Mouse (Mus musculus) neural tube, embryonic 12.5 days (tissue): Measurements from ENCODE around the gene Hapln2. TPM values are rescaled to one million over a fixed set of nuclear protein-coding genes. Genes with fewer than 3 reads are reported as not detected.

ENCODE experiments used
- ATAC-seq: fragments of 200-750 bp; cut with Nextera tagmentation; 2 replicates; pipeline ENCODE4 v1.8.0; 2017; ENCODE audit warnings: low read depth, mild to moderate bottlenecking, moderate TSS enrichment, moderate library complexity; ENCODE audit not compliant: low FRiP score
- H3K27ac ChIP-seq: fragments of 300-500 bp; sonication (generic); 2 replicates; pipeline ENCODE4 v1.5.1; 2016
- H3K27me3 ChIP-seq: fragments of 300-500 bp; sonication (generic); replicated peaks from 2 replicates; pipeline ENCODE4 v1.6.1; 2016; ENCODE audit warnings: mild to moderate bottlenecking
- H3K36me3 ChIP-seq: fragments of 300-500 bp; sonication (generic); 2 replicates; pipeline ENCODE4 v1.6.1; 2016; ENCODE audit warnings: mild to moderate bottlenecking
- H3K4me1 ChIP-seq: fragments of 300-500 bp; sonication (generic); 2 replicates; pipeline ENCODE4 v1.6.1; 2016
- H3K4me2 ChIP-seq: fragments of 300-500 bp; sonication (generic); replicated peaks from 2 replicates; pipeline ENCODE4 v1.6.1; 2016; ENCODE audit warnings: mild to moderate bottlenecking
- H3K4me3 ChIP-seq: fragments of 300-500 bp; sonication (generic); 2 replicates; pipeline ENCODE4 v1.5.1; 2016
- H3K9ac ChIP-seq: fragments of 300-500 bp; sonication (generic); 2 replicates; pipeline ENCODE4 v1.6.1; 2016; ENCODE audit warnings: mild to moderate bottlenecking
- H3K9me3 ChIP-seq: fragments of 300-500 bp; sonication (generic); 2 replicates; pipeline ENCODE4 v1.6.1; 2016; ENCODE audit warnings: mild to moderate bottlenecking
- WGBS: fragments of 180-500 bp; shearing (Covaris S2); methylation state at CpG from one replicate; pipeline ENCODE4 v1.1.7; 2016; 5-methylcytosine and 5-hydroxymethylcytosine counted together
- polyA plus RNA-seq: library from polyadenylated mRNA; unstranded; fragments of >200 nt; fragmentation: Nextera tagmentation; extraction: Ambion mirVana; gene quantifications from 2 replicates; pipeline ENCODE4 v1.2.1, GENCODE M21; 2016

Gene Hapln2
- 0.24 and 0.60 TPM in 2 replicates for polyA plus RNA-seq

DNA sequence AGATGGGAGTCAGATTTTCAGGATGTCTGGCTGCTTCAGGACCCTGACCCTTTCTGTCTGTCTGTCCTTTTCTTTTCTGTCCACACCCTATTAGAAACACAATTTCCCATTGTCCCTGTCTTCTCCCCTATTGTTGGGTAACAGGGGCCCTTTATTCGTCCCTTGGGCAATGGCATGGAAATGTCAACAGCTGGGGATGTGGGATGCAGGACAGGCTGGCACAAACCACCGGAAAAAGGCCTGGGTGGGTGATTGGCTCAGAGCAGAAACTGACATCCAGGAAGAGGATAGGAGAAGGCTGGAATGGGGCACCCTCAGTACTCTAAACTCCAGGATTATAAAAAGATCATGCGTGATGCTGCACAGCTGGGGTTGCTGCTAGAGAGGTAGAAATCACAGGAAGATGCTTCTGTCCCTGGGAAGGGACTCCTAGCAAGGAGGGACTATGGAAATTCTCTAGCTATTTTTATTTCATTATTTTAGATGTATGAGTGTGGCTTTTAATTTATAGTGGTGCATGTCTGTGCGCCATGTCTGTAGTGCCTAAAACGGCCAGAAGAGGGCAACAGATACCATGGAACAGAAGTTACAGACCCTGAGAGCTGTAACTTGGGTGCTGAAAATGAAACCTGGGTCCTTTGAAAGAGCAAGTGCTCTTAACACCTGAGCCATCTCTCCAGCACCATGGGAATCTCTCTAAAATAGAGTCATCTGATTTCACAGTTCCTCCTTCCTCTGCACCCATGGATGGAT lies at the start of gene Hapln2:
Gene Hapln2 (minus strand): TSS at position 150 of the 753 bp plus-strand sequence.
- Histone ChIP-seq H3K27ac (no peak within 1 kb of the TSS), H3K9ac (no peak within 1 kb of the TSS), H3K9me3 (no peaks in the 10 kb centered on the region; the same call in 1 of the 2 replicates), H3K36me3 (no peaks in the 10 kb centered on the region), H3K4me3 (no peak within 1 kb of the TSS), H3K4me2 (no peak within 1 kb of the TSS), H3K4me1 (peaks cover 13% of the 10 kb centered on the region), H3K27me3 (peaks cover 60% of the 10 kb centered on the region)
- WGBS, result 39% methylated on average over 5 of the region's 5 CpGs
- no peak for ATAC-seq

DNA sequence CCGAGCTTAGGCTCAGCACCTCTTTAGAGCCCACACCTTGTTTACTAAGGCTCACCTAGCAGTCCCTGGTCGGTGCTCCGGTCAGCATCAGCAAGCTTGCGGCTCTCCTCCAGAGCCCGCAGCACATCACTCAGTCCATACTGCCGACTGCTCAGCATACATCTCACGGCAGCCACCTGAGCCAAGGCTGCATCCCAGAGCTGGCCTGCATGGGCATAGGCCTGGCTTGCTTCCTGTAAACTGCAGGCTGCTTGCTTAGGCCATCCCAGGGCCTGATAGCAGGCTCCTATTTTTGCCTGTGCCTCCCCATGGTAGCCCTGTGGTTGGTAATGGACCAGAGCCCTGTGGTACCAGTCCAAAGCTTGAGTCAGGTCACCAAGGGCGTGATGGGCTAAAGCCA lies 47.4 kb upstream of the Hapln2 start:
- 79% methylated on average over 8 of the region's 8 CpGs for WGBS
- H3K27me3 ChIP-seq, result no peaks in the 10 kb centered on the region; the same call in 1 of the 2 replicates
- H3K27ac ChIP-seq, result no peak overlapping the region
- no peaks in the 10 kb centered on the region for H3K4me1 ChIP-seq
- no peak overlapping the region for H3K4me3 ChIP-seq
- H3K36me3 ChIP-seq, result no peaks in the 10 kb centered on the region
- no peaks in the 10 kb centered on the region for H3K9me3 ChIP-seq
- ATAC-seq, result no peak
- H3K9ac ChIP-seq, result no peak overlapping the region
- H3K4me2 ChIP-seq, result no peak overlapping the region

DNA sequence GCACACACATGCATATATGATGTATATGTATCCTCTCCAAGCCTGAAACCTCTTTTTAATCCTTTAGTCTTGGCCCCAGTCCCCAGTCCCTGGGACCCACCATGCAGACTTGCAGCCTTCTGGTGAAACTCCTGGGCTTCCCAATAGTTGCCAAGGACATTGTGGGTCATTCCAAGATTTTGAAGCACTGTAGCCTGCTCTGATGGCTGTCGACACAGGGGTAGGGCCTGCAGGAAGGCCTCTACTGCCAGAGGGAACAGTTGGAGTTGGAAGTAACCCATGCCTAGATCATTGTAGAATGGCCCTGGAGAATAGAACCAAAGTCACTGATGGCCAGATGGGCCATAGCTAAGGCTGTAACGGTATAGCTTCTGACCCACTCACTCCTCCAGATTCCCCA lies 47.0 kb upstream of the Hapln2 start:
- no peak overlapping the region for H3K4me2 ChIP-seq
- H3K9ac ChIP-seq, result no peak overlapping the region
- no peaks in the 10 kb centered on the region for H3K4me1 ChIP-seq
- no peak overlapping the region for H3K4me3 ChIP-seq
- no peaks in the 10 kb centered on the region; the same call in 1 of the 2 replicates for H3K27me3 ChIP-seq
- H3K36me3 ChIP-seq, result no peaks in the 10 kb centered on the region
- ATAC-seq, result no peak
- no peak overlapping the region for H3K27ac ChIP-seq
- no peaks in the 10 kb centered on the region for H3K9me3 ChIP-seq
- 71% methylated on average over 2 of the region's 2 CpGs for WGBS

- H3K4me3 ChIP-seq, result no peak overlapping the region
- no peaks in the 10 kb centered on the region for H3K36me3 ChIP-seq
- H3K4me2 ChIP-seq, result no peak overlapping the region
- H3K4me1 ChIP-seq, result no peaks in the 10 kb centered on the region
- ATAC-seq, result no peak
- no peaks in the 10 kb centered on the region; the same call in 1 of the 2 replicates for H3K27me3 ChIP-seq
- H3K9me3 ChIP-seq, result no peaks in the 10 kb centered on the region
- no peak overlapping the region for H3K27ac ChIP-seq
- WGBS, result 64% methylated on average over 2 of the region's 2 CpGs
- H3K9ac ChIP-seq, result no peak overlapping the region
These were observed 46.2 kb upstream of the Hapln2 start for GRCm38 (mm10) chr3:88073631-88074030.

- Histone ChIP-seq H3K4me1 (no peaks in the 10 kb centered on the region), H3K36me3 (no peaks in the 10 kb centered on the region), H3K27me3 (no peaks in the 10 kb centered on the region; the same call in 1 of the 2 replicates), H3K9ac (0 out of 2 replicates have a peak overlapping the region, but pooled peaks have one; percentile 2), H3K4me3 (no peak overlapping the region), H3K27ac (no peak overlapping the region), H3K9me3 (no peaks in the 10 kb centered on the region), H3K4me2 (no peak overlapping the region)
- WGBS, result 4% methylated on average over 5 of the region's 5 CpGs
- ATAC-seq, result peak; percentile 68
These were observed 44.4 kb upstream of the Hapln2 start for GRCm38 (mm10) chr3:88071783-88072182.

GRCm38 (mm10) chr3:88068386-88068785 lies 41.0 kb upstream of the Hapln2 start:
- no peaks in the 10 kb centered on the region for H3K4me1 ChIP-seq
- WGBS, result 58% methylated on average over 2 of the region's 2 CpGs

DNA sequence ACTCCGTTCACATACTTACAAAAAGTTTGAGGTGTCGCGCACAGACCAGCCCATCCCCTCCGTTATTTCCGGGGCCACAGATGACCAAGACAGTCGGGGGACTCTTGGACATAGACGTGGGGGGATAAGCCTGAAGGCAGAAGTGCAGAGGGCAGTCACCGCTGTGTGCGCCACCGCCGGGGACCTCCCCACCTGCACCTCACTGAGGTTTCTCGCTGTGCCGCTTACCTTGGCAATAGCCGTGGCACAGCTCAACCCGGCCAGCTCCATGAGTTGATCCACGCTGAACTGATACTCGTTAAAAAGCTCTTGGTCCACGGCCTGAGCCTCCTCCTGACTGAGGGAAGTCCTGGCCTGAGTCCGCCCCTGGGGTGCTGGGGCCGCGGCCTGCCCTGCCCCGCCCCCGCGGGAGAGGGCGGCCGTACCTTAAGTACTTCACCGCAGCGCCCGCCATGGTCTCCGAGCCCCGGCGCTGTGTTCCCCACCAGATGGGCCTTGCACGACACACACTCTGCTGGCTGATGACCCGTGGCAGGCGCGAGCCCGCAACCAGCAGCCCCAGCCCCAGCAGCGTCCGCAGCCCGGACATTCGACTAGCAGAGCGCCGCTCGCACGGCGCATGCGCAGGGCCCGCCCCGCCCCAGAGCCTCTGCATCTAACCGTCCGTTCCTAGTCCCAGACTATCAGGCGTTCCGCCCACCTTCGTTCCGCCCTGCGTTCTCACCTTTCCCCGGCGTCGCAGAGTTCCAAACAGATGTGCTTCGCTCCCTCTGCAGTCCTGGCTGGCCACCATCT lies 30.7 kb upstream of the Hapln2 start, which contains the start of gene Naxe:
Gene Naxe (minus strand): TSS at position 594 of the 795 bp plus-strand sequence.
- Histone ChIP-seq H3K4me2 (peak within 1 kb of the TSS; percentile 93), H3K9ac (peak within 1 kb of the TSS; percentile 92), H3K27ac (peak within 1 kb of the TSS; percentile 37; the same call in 1 of the 2 replicates), H3K4me1 (peaks cover 12% of the 10 kb centered on the region), H3K4me3 (peak within 1 kb of the TSS; percentile 95), H3K36me3 (peaks cover 34% of the 10 kb centered on the region), H3K9me3 (no peaks in the 10 kb centered on the region), H3K27me3 (no peaks in the 10 kb centered on the region)
- under 1% methylated on average over 60 of the region's 60 CpGs for WGBS
- peak; percentile 90 for ATAC-seq

More at GRCm38 (mm10) chr3:88068386-88068785, 41.0 kb upstream of the Hapln2 start:
- ATAC-seq, result no peak
- no peak overlapping the region for H3K4me2 ChIP-seq
- H3K4me3 ChIP-seq, result no peak overlapping the region
- H3K27me3 ChIP-seq, result no peaks in the 10 kb centered on the region; the same call in 1 of the 2 replicates
- H3K27ac ChIP-seq, result no peak overlapping the region
- H3K36me3 ChIP-seq, result no peaks in the 10 kb centered on the region
- no peak overlapping the region for H3K9ac ChIP-seq
- H3K9me3 ChIP-seq, result no peaks in the 10 kb centered on the region

GRCm38 (mm10) chr3:88057030-88057429 lies 29.6 kb upstream of the Hapln2 start:
- peak overlapping the region; percentile 93 for H3K4me2 ChIP-seq
- peak overlapping the region; percentile 92 for H3K9ac ChIP-seq
- no peak overlapping the region for H3K27ac ChIP-seq
- WGBS, result 84% methylated on average over 6 of the region's 6 CpGs
- H3K4me1 ChIP-seq, result peaks cover 12% of the 10 kb centered on the region
- ATAC-seq, result no peak
- peaks cover 43% of the 10 kb centered on the region for H3K36me3 ChIP-seq
- H3K4me3 ChIP-seq, result peak overlapping the region; percentile 95; the same call in 1 of the 2 replicates
- no peaks in the 10 kb centered on the region for H3K27me3 ChIP-seq
- H3K9me3 ChIP-seq, result no peaks in the 10 kb centered on the region

- Histone ChIP-seq H3K9me3 (no peaks in the 10 kb centered on the region), H3K27ac (no peak overlapping the region), H3K36me3 (peaks cover 37% of the 10 kb centered on the region), H3K27me3 (no peaks in the 10 kb centered on the region), H3K9ac (no peak overlapping the region), H3K4me3 (no peak overlapping the region), H3K4me2 (no peak overlapping the region), H3K4me1 (no peaks in the 10 kb centered on the region)
- no peak for ATAC-seq
- 91% methylated on average over 3 of the region's 3 CpGs for WGBS
These were observed 22.1 kb upstream of the Hapln2 start for GRCm38 (mm10) chr3:88049532-88049931.

- Histone ChIP-seq H3K36me3 (no peaks in the 10 kb centered on the region), H3K27ac (no peak within 1 kb of the TSS), H3K9ac (peak within 1 kb of the TSS; percentile 51), H3K4me3 (peak within 1 kb of the TSS; percentile 69), H3K4me2 (peak within 1 kb of the TSS; percentile 65), H3K27me3 (peaks cover 9% of the 10 kb centered on the region; the same call in 1 of the 2 replicates), H3K9me3 (no peaks in the 10 kb centered on the region), H3K4me1 (peaks cover 10% of the 10 kb centered on the region)
- peak; percentile 83 for ATAC-seq
- 12% methylated on average over 36 of the region's 36 CpGs for WGBS
These were observed 15.5 kb upstream of the Hapln2 start, which contains the start of gene Gpatch4 for GRCm38 (mm10) chr3:88042661-88043421. TSS of gene Gpatch4 (plus strand) at chr3:88043108.

GRCm38 (mm10) chr3:88035561-88036293 lies 8.3 kb upstream of the Hapln2 start:
- 66% methylated on average over 1 of the region's 1 CpGs for WGBS
- no peaks in the 10 kb centered on the region for H3K4me1 ChIP-seq

More at GRCm38 (mm10) chr3:88035561-88036293, 8.3 kb upstream of the Hapln2 start:
- Histone ChIP-seq H3K9ac (no peak overlapping the region), H3K4me2 (no peak overlapping the region), H3K9me3 (no peaks in the 10 kb centered on the region), H3K27ac (no peak overlapping the region), H3K4me3 (no peak overlapping the region), H3K36me3 (no peaks in the 10 kb centered on the region), H3K27me3 (peaks cover 13% of the 10 kb centered on the region; the same call in 1 of the 2 replicates)
- ATAC-seq, result no peak
